Mouse (Mus musculus) frontal cortex, postnatal 14 days (tissue): Measurements from ENCODE around the gene Fignl1.

ENCODE experiments used
- DNase-seq, 2 experiments: peaks; one replicate each; pipeline ENCODE4 v3.0.0; 2022; ENCODE audit warnings: low spot score in 2 of 2

The Fignl1 gene

GRCm38 (mm10) chr11:11808820-11809403 lies at the start of gene Fignl1:
Fignl1 (minus strand) TSS chr11:11808962.
- DNase-seq = peak; percentile 87 to 93

DNA sequence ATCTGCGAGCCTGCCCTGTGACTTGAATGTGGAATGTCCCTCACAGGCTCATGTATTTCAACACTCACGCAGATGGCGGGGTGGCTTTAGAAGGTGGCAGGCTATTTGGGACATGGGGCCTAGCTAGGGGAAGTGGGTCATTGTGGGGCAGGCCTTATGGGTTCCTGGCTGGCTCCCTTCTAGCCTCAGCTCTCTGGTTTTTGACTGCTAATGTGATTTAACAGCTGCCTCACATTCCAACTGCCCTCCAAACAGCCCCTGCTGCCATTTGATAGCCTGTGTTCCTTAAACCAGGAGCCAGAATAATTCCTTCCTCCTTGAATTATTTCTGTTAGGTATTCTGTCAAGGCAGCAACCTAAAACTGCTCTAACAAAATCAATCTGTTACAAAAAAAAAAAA lies 48.2 kb upstream of the Fignl1 start:
- DNase-seq = no peak

- DNase-seq = no peak
Measured at GRCm38 (mm10) chr11:11855685-11856131, 46.9 kb upstream of the Fignl1 start.

- DNase-seq = no peak
Measured at GRCm38 (mm10) chr11:11855061-11855672, 46.4 kb upstream of the Fignl1 start.

GRCm38 (mm10) chr11:11853731-11854461 lies 45.1 kb upstream of the Fignl1 start:
- DNase-seq = no peak

DNA sequence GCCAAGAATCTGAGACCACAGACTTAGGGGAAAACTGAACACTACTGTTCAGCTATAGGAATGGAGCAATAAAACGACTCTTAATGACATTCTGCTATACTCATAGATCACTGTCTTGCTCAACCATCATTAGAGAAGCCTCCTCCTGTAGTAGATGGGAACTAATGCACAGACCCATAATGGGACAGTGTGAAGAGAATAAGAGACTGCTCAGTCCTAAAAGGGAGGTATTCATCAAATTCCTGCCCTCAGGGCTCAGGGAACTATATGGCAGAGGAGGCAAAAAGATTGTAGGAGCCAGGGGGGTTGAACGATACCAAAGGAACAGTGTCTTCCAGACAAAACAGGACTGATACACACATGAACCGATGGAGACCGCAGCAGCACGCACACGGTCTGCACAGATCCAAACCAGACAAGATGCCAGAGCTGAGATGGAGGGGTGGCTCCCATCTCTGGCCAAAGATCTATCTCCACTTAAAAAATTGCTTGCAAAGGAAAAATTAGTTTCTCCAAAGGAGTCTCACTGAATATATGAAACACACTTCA lies 43.3 kb upstream of the Fignl1 start:
- DNase-seq = no peak

GRCm38 (mm10) chr11:11850476-11851267 lies 41.9 kb upstream of the Fignl1 start:
- DNase-seq = no peak

- no peak for DNase-seq
Measured at GRCm38 (mm10) chr11:11849513-11850311, 41.0 kb upstream of the Fignl1 start.

DNA sequence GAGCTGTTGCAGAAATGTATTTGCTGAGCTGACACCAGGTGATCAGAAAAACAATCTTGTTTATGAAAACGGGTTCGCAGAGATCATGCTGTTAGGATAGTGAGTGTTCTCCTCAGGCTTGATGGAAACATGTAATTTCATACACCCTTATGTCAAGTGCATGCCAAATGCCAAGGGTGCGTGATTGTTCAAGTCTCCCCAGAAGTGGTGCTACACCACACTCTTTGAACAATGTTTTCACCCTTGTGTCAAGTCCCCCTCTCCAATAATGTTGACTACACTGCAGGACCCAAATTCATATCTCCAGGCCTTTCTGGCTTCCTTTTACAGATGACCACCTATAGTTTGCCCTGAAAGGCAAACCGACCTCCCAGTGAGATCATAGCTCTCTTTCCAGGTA lies 39.7 kb upstream of the Fignl1 start:
- DNase-seq = no peak

- DNase-seq = no peak
Measured at GRCm38 (mm10) chr11:11845044-11845443, 36.3 kb upstream of the Fignl1 start.

- DNase-seq = no peak
Measured at GRCm38 (mm10) chr11:11844367-11844971, 35.7 kb upstream of the Fignl1 start.

GRCm38 (mm10) chr11:11841590-11841989 lies 32.8 kb upstream of the Fignl1 start:
- no peak for DNase-seq

- DNase-seq = no peak
Measured at GRCm38 (mm10) chr11:11840746-11841145, 32.0 kb upstream of the Fignl1 start.

DNA sequence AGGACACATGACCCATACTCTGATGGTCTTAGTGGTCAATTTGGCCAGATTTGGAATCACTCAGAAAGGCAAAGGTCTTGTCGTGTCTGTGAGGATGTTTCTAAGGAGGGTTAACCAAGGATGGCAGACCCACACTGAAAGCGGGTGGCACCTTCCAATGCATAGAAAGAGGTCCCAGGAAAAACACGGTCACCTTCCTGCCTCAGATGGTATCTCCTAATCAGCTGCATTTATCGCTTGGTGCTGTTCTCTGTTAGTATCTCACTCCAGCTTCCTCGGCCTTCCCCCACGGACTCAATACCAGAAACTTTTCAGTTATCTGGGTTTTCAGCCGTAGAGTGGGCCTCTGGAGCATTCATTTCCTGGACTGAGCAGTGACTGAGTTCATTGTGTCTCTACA lies 31.1 kb upstream of the Fignl1 start:
- no peak for DNase-seq

GRCm38 (mm10) chr11:11837384-11837783 lies 28.6 kb upstream of the Fignl1 start:
- DNase-seq = no peak

- no peak for DNase-seq
Measured at GRCm38 (mm10) chr11:11836713-11837370, 28.1 kb upstream of the Fignl1 start.

- DNase-seq = no peak
Measured at GRCm38 (mm10) chr11:11836262-11836661, 27.5 kb upstream of the Fignl1 start.

DNA sequence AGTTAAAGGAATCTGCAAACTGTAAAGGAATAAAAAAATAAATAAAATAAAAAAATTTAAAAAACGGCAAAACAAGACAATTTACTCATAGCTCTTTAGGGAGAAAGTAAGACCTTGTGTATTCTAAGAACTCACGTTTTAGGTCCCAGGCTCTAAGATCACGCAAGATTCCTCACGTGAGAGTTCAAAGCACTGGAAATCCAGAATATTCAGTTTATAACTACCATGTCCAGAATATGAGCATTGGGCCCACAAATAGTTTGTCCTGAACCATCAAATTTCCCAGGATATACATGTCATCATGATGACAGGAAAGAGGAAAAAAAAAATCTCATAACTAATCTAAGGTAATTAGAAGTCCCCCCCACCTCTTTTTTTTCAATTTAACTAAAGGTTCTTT lies 27.0 kb upstream of the Fignl1 start:
- DNase-seq = no peak

DNA sequence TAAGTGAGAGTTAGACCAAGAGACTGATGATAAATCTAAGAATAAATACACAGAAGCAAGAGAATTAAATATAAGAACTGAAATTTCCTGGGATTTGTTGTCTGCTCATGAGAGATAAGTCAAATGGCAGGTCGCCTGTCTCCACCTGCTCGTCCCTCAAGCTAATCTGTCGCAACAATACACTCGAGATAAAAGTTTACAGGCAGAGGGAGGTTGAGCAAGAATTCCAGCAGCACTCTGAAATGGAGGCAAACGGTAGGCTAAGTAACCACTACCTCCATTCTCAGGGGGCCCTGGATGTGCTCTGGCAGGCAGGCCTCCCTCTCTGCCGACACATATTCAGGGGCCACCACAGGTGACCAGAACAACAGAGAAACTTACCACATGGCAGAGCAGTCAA lies 26.6 kb upstream of the Fignl1 start:
- no peak for DNase-seq

GRCm38 (mm10) chr11:11833100-11833499 lies 24.3 kb upstream of the Fignl1 start:
- no peak for DNase-seq
